In genomic region chr2:92645282-92646037, GRCm38 (mm10) we compare ENCODE assay signal across 8 mouse cellular contexts. TPM values are rescaled to one million over a fixed set of nuclear protein-coding genes. Genes with fewer than 3 reads are reported as not detected.
A peak's percentile ranks its signal among the peaks of the same experiment; 100 is the strongest.
DNase-seq lines count a peak whose midpoint lies in the region; ATAC-seq and TF ChIP-seq lines count a peak whose summit lies in the region.

No protein-coding gene starts in this region.

- no peaks in the 10 kb centered on the region for H3K36me3 ChIP-seq in midbrain, embryonic 10.5 days
- H3K36me3 ChIP-seq in midbrain, embryonic 15.5 days (replicated peaks), result no peaks in the 10 kb centered on the region
- no peaks in the 10 kb centered on the region for H3K36me3 ChIP-seq in hindbrain, embryonic 16.5 days (ENCODE audit: control insufficient read depth, insufficient read depth, low read length)

- H3K27me3 ChIP-seq in midbrain, embryonic 10.5 days (ENCODE audit: low read depth, poor library complexity, severe bottlenecking), result no peaks in the 10 kb centered on the region
- no peaks in the 10 kb centered on the region for H3K27me3 ChIP-seq in midbrain, embryonic 15.5 days (replicated peaks)
- no peaks in the 10 kb centered on the region for H3K27me3 ChIP-seq in hindbrain, embryonic 16.5 days (replicated peaks; ENCODE audit: control insufficient read depth, insufficient read depth, low read length)

- no peaks in the 10 kb centered on the region for H3K9me3 ChIP-seq in midbrain, embryonic 10.5 days (replicated peaks)
- H3K9me3 ChIP-seq in midbrain, embryonic 15.5 days, result no peaks in the 10 kb centered on the region
- H3K9me3 ChIP-seq in hindbrain, embryonic 16.5 days (ENCODE audit: control insufficient read depth, low read length), result no peaks in the 10 kb centered on the region

- peak overlapping the region; percentile 55; the same call in 1 of the 2 replicates for H3K27ac ChIP-seq in midbrain, embryonic 10.5 days (replicated peaks)
- no peak overlapping the region for H3K27ac ChIP-seq in midbrain, embryonic 15.5 days
- no peak overlapping the region for H3K27ac ChIP-seq in gastrocnemius, adult 2 months
- H3K27ac ChIP-seq in hindbrain, embryonic 16.5 days (ENCODE audit: low read depth, low read length), result peak overlapping the region; percentile 27

- no peak for DNase-seq in midbrain, embryonic 10.5 days (ENCODE audit: low spot score)
- peak; percentile 45 for DNase-seq in gastrocnemius, adult 2 months
- DNase-seq in lung, adult 2 months, result peak; percentile 10
- DNase-seq in layer of hippocampus, adult 8-10 months (ENCODE audit: low spot score in 2 of 2), result no peak

- intact Hi-C loops in gastrocnemius, adult 2 months (cut with DNase I), result no loop called here

- no peak overlapping the region for H3K4me3 ChIP-seq in midbrain, embryonic 10.5 days
- H3K4me3 ChIP-seq in midbrain, embryonic 15.5 days, result no peak overlapping the region
- no peak overlapping the region for H3K4me3 ChIP-seq in gastrocnemius, adult 2 months
- H3K4me3 ChIP-seq in hindbrain, embryonic 16.5 days (ENCODE audit: low read length), result no peak overlapping the region
- H3K4me3 ChIP-seq in lung, adult 2 months (replicated peaks; ENCODE audit: extremely low read depth, low read depth, low read length), result no peak overlapping the region

- no peak overlapping the region for H3K4me2 ChIP-seq in midbrain, embryonic 15.5 days
- no peak overlapping the region for H3K4me2 ChIP-seq in hindbrain, embryonic 16.5 days (ENCODE audit: low read length)

- peaks cover 11% of the 10 kb centered on the region for H3K4me1 ChIP-seq in midbrain, embryonic 10.5 days
- no peaks in the 10 kb centered on the region for H3K4me1 ChIP-seq in midbrain, embryonic 15.5 days
- peaks cover 4% of the 10 kb centered on the region; the same call in 1 of the 2 replicates for H3K4me1 ChIP-seq in hindbrain, embryonic 16.5 days (ENCODE audit: control insufficient read depth, insufficient read depth, low read depth, low read length)
- no peaks in the 10 kb centered on the region for H3K4me1 ChIP-seq in lung, adult 2 months (ENCODE audit: control insufficient read depth, insufficient read depth, low read length)

- 63% methylated on average over 7 of the region's 7 CpGs for WGBS in midbrain, embryonic 10.5 days
- 52% methylated on average over 7 of the region's 7 CpGs for WGBS in midbrain, embryonic 15.5 days
- WGBS in hindbrain, embryonic 16.5 days, result 45% methylated on average over 7 of the region's 7 CpGs
- 29% methylated on average over 7 of the region's 7 CpGs for WGBS in lung, adult 2 months

- TF ChIP-seq CTCF in gastrocnemius, adult 2 months (IDR thresholded peaks at IDR 0.05), result no peak
- no peak for TF ChIP-seq CTCF in lung, adult 2 months (IDR thresholded peaks at IDR 0.05; ENCODE audit: insufficient read depth, low read length)

- no peak overlapping the region for H3K9ac ChIP-seq in midbrain, embryonic 15.5 days
- no peak overlapping the region for H3K9ac ChIP-seq in hindbrain, embryonic 16.5 days (ENCODE audit: low read depth, low read length)

- no peak for TF ChIP-seq POLR2A in lung, adult 2 months (IDR thresholded peaks at IDR 0.05; ENCODE audit: borderline replicate concordance, extremely low read depth, low read depth, low read length)

- no peak for ATAC-seq in midbrain, embryonic 15.5 days (replicated peaks)
- peak; percentile 61; the same call in 1 of the 2 replicates for ATAC-seq in hindbrain, embryonic 16.5 days
- ATAC-seq in monocyte, adult 5-6 weeks (replicated peaks; ENCODE audit: insufficient number of reproducible peaks, low FRiP score, low TSS enrichment, poor library complexity, severe bottlenecking), result no peak
- ATAC-seq in frontal cortex, adult (ENCODE audit: low TSS enrichment), result no peak

RNA-seq across cellular contexts. Expression of gene Chst1, which starts 46.0 kb away (rescaled TPM):
- polyA plus RNA-seq in midbrain, embryonic 10.5 days (2016; fragmentation: Nextera tagmentation; extraction: Ambion mirVana), result 5.1 and 5.7 TPM in 2 replicates
- 48.0 and 49.6 TPM in 2 replicates for polyA plus RNA-seq in midbrain, embryonic 15.5 days (2015; fragmentation: Nextera tagmentation; extraction: Ambion mirVana)
- total RNA-seq in gastrocnemius, adult 2 months (2021), result 1 to 10 TPM in 1 of 2 experiments, under 1 TPM in 1; 0.71 to 1.8 TPM
- 31.9 and 33.2 TPM in 2 replicates for polyA plus RNA-seq in hindbrain, embryonic 16.5 days (2015; fragmentation: Nextera tagmentation; extraction: Ambion mirVana)
- polyA plus RNA-seq in lung, adult 2 months (2012; rRNA removed), result 40.6 and 40.7 TPM in 2 replicates
- 0.19 to 0.86 TPM (median 0.21 TPM) in 3 replicates for total RNA-seq in monocyte, adult 5-6 weeks (2017)
- total RNA-seq in layer of hippocampus, adult 8-10 months (2022), result 100 to 1,000 TPM; 258 to 295 (median 273) TPM

Comparison
In these comparisons a context has a peak if more than half of its experiments do, and no peak if none do; other contexts are left out.
1. H3K27ac ChIP-seq: peak in midbrain, embryonic 10.5 days (single experiment) and hindbrain, embryonic 16.5 days (single experiment); none in midbrain, embryonic 15.5 days (single experiment) and gastrocnemius, adult 2 months (single experiment).
2. DNase-seq: peak in gastrocnemius, adult 2 months (single experiment) and lung, adult 2 months (single experiment); none in midbrain, embryonic 10.5 days (single experiment) and layer of hippocampus, adult 8-10 months (0 of 2).